Mouse (Mus musculus): ENCODE measurements at regions not wholly inside any gene's neighbourhood (a gene's known extent, or its start where the extent isn't known, plus 50 kb on each side); places are given as distances from the start of the nearest gene placed in this dataset.

- H3K36me3 ChIP-seq (ENCODE audit: control insufficient read depth, insufficient read depth, low read length): no peaks in the 10 kb centered on the region
- no peak overlapping the region for H3K4me2 ChIP-seq (ENCODE audit: low read depth, low read length, severe bottlenecking)
- no peak overlapping the region for H3K9ac ChIP-seq (ENCODE audit: low read length)
- H3K27me3 ChIP-seq (ENCODE audit: control insufficient read depth, insufficient read depth, low read length): no peaks in the 10 kb centered on the region
- no peaks in the 10 kb centered on the region for H3K9me3 ChIP-seq (ENCODE audit: control insufficient read depth, low read length)
- 91% methylated on average over 3 of the region's 3 CpGs for WGBS
- ATAC-seq (replicated peaks; ENCODE audit: low FRiP score) (no peak), DNase-seq (ENCODE audit: low spot score) (no peak)
- no peak overlapping the region for H3K4me3 ChIP-seq (ENCODE audit: low read depth, low read length)
- H3K4me1 ChIP-seq (replicated peaks; ENCODE audit: control insufficient read depth, insufficient read depth, low read length): no peaks in the 10 kb centered on the region
- H3K27ac ChIP-seq (ENCODE audit: low read depth, low read length): no peak overlapping the region
These were observed 62.6 kb upstream of the Atp6ap2 start for GRCm38 (mm10) chrX:12525044-12525443.

GRCm38 (mm10) chrX:12530406-12531311, 56.9 kb upstream of the Atp6ap2 start:
- no peaks in the 10 kb centered on the region for H3K36me3 ChIP-seq (ENCODE audit: control insufficient read depth, insufficient read depth, low read length)
- no peaks in the 10 kb centered on the region for H3K9me3 ChIP-seq (ENCODE audit: control insufficient read depth, low read length)
- no peak for DNase-seq (ENCODE audit: low spot score)
- no peak for ATAC-seq (replicated peaks; ENCODE audit: low FRiP score)
- WGBS: 71% methylated on average over 6 of the region's 6 CpGs
- no peaks in the 10 kb centered on the region for H3K4me1 ChIP-seq (replicated peaks; ENCODE audit: control insufficient read depth, insufficient read depth, low read length)
- no peak overlapping the region for H3K27ac ChIP-seq (ENCODE audit: low read depth, low read length)
- no peaks in the 10 kb centered on the region for H3K27me3 ChIP-seq (ENCODE audit: control insufficient read depth, insufficient read depth, low read length)
- H3K4me3 ChIP-seq (ENCODE audit: low read depth, low read length): no peak overlapping the region
- no peak overlapping the region for H3K9ac ChIP-seq (ENCODE audit: low read length)
- H3K4me2 ChIP-seq (ENCODE audit: low read depth, low read length, severe bottlenecking): no peak overlapping the region

Data from forebrain, embryonic 11.5 days (tissue).